Comparison of ENCODE assay signal across 8 mouse cellular contexts in genomic region chr7:83659159-83660065, GRCm38 (mm10). TPM values are rescaled to one million over a fixed set of nuclear protein-coding genes. Genes with fewer than 3 reads are reported as not detected.
DNase-seq lines count a peak whose midpoint lies in the region; ATAC-seq and TF ChIP-seq lines count a peak whose summit lies in the region.

No protein-coding gene starts in this region.

- peak; percentile 57 for ATAC-seq in intestine, postnatal 0 days

- 41% methylated on average over 9 of the region's 9 CpGs for WGBS in lung, adult 2 months
- 63% methylated on average over 9 of the region's 9 CpGs for WGBS in intestine, postnatal 0 days

- no peak for TF ChIP-seq POLR2A in lung, adult 2 months (IDR thresholded peaks at IDR 0.05; ENCODE audit: borderline replicate concordance, extremely low read depth, low read depth, low read length)

- no peak overlapping the region for H3K4me2 ChIP-seq in intestine, postnatal 0 days (replicated peaks; ENCODE audit: low read depth)

- peaks cover 7% of the 10 kb centered on the region; the same call in 1 of the 2 replicates for H3K4me1 ChIP-seq in lung, adult 2 months (ENCODE audit: control insufficient read depth, insufficient read depth, low read length)
- H3K4me1 ChIP-seq in intestine, postnatal 0 days (replicated peaks; ENCODE audit: control insufficient read depth, insufficient read depth, low read length) = peaks cover 5% of the 10 kb centered on the region

- H3K4me3 ChIP-seq in lung, adult 2 months (replicated peaks; ENCODE audit: extremely low read depth, low read depth, low read length) = no peak overlapping the region
- H3K4me3 ChIP-seq in intestine, postnatal 0 days (ENCODE audit: low read depth, low read length) = no peak overlapping the region

- peak overlapping the region; percentile 46 for H3K27ac ChIP-seq in intestine, postnatal 0 days (ENCODE audit: low read depth, low read length)

- H3K27me3 ChIP-seq in intestine, postnatal 0 days (replicated peaks; ENCODE audit: control insufficient read depth, insufficient read depth, low read length) = no peaks in the 10 kb centered on the region

- no peaks in the 10 kb centered on the region for H3K36me3 ChIP-seq in intestine, postnatal 0 days (ENCODE audit: control insufficient read depth, insufficient read depth)

- H3K9me3 ChIP-seq in intestine, postnatal 0 days (ENCODE audit: control insufficient read depth) = no peaks in the 10 kb centered on the region

- no peak overlapping the region for H3K9ac ChIP-seq in intestine, postnatal 0 days (ENCODE audit: low read depth, low read length)

- no peak for TF ChIP-seq CTCF in lung, adult 2 months (IDR thresholded peaks at IDR 0.05; ENCODE audit: insufficient read depth, low read length)
- TF ChIP-seq CTCF in intestine, postnatal 0 days (IDR thresholded peaks at IDR 0.05; ENCODE audit: low read depth) = peak; percentile 29; the same call in 1 of the 2 replicates

- peak; percentile 52 to 55 for DNase-seq in lung, adult 18-20 months
- no peak for DNase-seq in lung, adult 2 months
- peak; percentile 69 for DNase-seq in cerebellum, adult 8-10 months
- peak; percentile 64 to 69 for DNase-seq in lung, postnatal 4 days
- peak; percentile 64 for DNase-seq in thymus, postnatal 4 days
- no peak for DNase-seq in ovary, adult 18-20 months (ENCODE audit: low spot score)
- DNase-seq in urinary bladder, adult 18-20 months (ENCODE audit: low spot score in 2 of 2) = no peak

RNA-seq across cellular contexts. Expression of gene Stard5, which starts 27.7 kb away (rescaled TPM):
- 9.0 and 14.3 TPM in 2 replicates for polyA plus RNA-seq in lung, adult 2 months (2012; rRNA removed)
- polyA plus RNA-seq in intestine, postnatal 0 days (2015; fragmentation: Nextera tagmentation; extraction: Ambion mirVana) = 67.6 and 73.2 TPM in 2 replicates

Comparison
In these comparisons a context has a peak if more than half of its experiments do, and no peak if none do; other contexts are left out.
1. DNase-seq: peak in lung, adult 18-20 months (2 of 2), cerebellum, adult 8-10 months (single experiment), lung, postnatal 4 days (2 of 2) and thymus, postnatal 4 days (single experiment); none in lung, adult 2 months (single experiment), ovary, adult 18-20 months (single experiment) and urinary bladder, adult 18-20 months (0 of 2).